Mouse (Mus musculus) liver (tissue): Measurements from ENCODE around the gene Rasgef1b.

Source experiments
- DNase-seq: peaks from one replicate; pipeline ENCODE4 v3.0.0-alpha.2; 2020; ENCODE audit warnings: mixed read lengths

Gene Rasgef1b

DNA sequence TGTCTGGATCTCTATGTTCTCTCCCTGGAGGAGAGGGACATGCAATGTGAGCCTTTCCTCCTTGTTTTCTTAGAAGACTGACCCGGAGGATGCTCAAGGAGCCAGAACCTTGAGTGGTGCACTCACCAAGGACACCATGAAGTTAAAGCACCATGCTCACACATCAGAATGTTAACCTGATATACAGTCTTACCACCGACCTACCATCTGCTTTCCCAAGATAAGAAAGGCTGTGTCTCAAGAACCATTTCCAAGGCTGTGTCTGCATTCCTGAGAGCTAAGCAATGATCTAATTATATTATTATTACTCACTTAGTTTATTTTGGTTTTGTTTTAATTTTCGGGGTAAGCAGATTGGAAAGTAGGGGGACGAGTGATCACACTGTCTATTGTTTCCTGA is 203.2 kb downstream of the Rasgef1b start:
- DNase-seq: no peak

DNA sequence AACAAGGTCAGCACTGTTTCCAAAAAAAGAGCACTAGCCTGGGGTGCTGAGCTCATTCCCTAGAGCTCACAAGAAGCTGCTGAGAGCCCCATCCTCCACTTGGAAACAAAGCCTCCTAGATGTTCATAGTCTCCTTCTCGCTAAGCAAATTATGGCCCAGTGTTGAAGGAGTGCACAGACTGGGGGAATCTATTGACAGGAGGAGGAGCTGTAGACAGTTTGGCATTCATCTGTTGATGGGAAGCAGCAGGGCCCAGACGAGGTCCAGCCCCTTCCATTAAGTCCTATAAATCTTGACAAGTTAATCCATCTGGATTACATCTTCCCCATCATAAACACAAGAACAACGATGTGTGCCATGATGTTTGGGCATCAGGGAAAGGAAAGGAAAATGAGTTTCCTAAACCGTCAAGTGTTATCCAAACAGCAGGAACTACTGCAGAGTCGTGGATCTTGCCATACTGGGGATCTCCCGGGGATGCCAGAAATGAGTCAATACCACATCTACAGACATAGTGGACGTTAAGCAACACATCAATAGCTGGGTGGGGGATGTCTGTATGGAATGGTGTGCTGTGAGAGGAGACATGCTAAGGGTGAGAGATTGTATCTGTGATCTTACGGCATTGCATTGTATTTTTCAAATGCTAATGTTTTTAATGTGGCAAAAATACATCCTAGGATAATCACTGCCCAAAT is 206.1 kb downstream of the Rasgef1b start:
- no peak for DNase-seq

DNA sequence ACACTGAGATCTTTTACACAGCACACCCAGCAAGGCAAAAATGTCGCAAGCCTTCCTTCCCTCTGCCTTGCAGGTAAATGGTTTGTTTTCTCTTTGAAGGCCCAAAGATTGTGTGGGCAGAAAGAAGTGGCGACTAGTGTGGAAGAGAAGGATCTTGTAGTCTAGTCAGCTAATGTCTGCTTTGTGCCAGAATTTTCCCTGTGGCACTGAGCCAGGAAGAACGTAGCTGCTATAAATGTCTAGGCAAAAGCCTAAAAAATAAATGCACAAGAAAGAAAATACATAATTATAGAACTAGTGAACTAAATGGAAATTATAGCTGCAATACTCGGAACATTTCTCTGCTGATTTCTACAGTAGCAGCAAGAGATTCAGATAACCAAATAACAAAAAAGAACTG is 207.5 kb downstream of the Rasgef1b start:
- no peak for DNase-seq

DNA sequence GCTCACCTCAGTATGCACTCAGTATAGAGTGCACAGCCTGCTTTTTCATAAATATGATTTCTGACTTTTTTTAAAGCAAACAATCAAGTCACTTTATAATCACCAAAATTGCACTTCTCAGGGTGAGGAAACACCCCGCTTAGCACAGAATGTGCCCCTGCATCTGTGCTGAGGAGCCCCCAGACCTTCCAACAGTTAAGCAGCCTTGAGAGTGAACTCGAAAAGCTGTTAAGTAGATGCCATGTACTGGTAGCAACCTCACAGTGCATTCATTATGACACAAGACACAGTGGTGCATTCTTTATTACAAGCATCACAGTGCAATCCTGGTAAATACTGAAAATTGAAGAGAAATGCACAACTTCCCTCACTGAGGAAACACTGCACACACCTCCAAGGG is 209.3 kb downstream of the Rasgef1b start:
- no peak for DNase-seq

DNA sequence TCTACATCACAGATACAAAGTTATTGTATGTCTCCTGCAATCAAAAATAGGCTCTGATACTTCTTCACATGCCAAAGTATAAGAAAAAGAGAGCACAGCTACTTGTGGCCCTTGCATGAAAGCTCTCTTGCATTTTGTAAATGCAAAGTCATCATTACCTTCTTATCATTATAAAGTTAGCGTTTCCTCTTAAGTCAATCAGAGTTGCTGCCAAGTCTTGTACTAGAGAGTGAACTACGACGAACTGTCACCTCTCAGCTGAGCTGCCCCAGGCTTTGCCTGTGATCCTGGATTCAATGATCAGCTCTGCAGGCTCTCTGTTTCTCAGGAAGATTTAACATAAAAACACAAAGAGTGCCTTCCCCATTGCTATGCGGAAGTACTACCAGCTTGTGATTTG is 209.8 kb downstream of the Rasgef1b start:
- no peak for DNase-seq

DNA sequence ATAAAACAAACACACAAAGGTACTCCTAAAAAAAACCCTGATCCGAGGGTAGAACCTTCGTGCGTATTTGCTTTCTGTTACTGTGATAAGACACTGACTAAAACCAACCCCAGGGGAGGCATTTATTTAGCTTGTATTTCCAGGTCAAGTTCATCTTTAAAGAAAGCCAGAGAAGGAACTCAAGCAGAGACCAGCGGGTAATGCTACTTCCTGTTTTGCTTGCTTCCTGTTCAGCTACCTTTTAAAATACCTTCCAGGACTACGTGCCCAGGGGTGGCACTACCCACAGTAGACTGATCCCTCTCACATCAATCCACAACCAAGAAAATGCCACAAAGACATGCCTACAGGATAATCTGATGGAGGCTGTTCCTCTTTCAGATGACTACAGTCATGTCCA is 212.7 kb downstream of the Rasgef1b start:
- no peak for DNase-seq

DNA sequence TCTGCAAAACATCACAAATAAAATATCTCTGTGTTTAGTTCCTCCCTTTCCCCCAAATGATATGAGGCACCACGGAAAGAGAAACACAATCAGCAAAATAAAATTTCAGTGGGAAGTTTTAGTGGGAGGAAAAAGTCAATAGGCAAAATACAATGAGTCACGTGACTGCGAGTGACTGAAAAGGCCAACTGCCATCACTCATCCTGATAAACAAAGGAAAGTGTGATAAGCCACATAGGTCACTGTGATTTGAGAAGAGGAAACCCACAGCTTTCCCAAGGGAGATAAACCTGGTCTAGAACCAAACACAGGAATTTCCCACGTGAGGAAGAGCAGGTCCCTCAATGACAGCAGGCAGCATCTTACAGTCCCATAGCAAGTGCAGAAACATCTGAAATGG is 213.1 kb downstream of the Rasgef1b start:
- DNase-seq: no peak

DNA sequence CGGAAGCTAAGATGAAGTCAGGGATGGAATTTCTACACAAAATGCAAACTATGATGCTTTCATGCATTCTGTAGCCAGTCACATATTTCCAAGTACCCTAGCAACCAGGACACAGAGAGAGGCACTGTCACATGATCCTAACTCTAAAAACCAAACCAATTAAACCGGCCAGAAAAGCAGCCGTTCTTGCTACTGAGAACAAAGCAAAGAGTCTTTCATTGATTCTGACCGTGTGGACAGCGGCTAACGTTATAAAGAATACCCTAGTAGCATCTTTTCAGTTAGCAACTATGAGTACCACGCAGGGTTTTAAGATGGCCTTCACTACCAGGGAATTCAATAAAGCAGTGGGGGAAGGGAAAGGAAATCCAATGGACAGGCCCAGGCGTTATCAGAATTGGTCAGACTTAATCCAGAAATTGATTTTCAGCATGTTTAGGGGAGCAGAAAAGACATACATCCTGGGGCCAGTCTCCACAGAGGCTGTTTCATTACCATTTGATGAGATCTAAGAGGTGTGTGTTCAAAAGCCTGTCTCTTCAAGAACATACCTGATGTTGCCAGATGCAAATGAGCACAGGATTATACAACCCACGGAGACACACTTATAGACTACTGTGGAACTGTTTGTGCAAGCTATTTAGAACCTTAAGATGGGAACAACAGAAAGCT is 215.5 kb downstream of the Rasgef1b start:
- no peak for DNase-seq

DNA sequence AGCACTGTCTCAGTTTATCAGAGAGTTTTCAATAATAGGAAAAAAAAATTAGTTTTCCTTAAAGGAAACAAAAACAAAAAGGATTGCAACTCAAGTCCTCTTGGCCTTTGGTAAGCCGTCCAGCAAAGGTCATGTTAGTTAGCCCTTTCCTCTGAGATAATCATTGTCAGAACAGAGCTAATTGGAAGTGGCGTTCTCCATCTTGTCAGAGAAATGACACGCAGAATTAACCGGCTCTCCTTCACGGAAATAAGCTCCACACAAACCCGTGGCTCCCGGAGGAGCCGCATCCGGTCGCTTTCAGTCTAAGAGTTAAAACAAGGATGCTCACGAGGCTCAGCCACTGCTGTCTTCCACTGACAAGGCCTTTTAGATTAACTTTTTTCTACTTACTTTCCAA is 217.8 kb downstream of the Rasgef1b start:
- DNase-seq: no peak

DNA sequence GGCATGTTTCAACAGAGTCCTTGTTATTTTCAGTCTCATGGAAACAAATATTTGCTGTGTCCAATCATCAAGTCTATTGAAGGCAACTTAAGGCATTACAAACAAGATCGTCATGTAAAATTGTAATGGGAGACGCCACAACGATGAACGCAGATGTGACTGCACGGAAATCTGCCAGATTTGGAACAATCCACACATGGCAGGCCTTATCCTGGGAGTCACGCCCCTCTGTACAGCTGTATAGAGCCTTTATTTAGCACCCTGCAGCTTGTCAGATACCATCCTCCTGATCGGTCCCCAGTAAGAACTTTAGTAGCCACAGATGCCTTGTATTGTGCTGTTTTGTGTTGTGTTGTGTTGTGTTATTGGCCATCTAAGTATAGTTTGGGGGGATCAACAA is 222.8 kb downstream of the Rasgef1b start:
- no peak for DNase-seq

DNA sequence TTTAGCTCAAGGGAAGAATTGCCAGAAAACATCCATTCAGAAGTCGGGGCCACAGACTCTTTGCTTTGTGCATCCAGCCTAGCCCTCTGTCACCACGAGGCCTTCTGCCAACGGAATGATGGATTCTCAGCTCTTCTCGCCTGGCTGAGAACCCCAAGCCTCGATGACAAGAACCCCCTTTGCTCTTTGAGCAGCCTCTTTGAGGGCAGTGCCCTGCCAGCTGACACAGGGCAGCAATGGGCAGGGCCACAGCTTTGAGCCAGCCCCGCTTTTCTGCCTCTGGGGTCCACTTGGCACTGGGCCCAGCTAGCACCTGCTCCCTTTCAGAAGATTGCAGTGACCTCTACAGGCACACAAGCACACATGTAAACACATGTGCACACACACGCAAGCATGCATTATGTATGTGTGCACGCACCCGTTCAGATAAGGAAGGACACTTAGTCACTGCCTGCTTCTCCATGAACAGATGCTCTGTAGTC is 224.5 kb downstream of the Rasgef1b start:
- DNase-seq: no peak

DNA sequence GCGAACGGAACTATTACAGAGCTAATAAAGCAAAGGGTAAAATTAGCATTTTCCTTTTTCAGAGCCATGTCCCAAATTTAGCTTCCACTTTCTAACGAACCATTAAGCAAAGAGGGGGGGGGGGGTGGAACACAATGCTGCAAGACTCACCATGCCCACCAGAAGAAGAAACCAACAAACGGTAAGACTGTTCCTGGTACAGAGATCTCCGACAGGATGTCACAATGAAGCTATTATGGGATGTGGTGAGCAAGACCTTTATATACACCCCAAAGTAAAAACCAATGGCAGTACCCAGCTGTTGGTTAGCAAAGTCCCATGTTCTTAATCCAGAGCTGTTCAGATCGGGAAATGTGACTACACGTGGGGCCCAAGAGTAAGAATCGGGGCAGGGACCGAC is 226.2 kb downstream of the Rasgef1b start:
- DNase-seq: no peak

DNA sequence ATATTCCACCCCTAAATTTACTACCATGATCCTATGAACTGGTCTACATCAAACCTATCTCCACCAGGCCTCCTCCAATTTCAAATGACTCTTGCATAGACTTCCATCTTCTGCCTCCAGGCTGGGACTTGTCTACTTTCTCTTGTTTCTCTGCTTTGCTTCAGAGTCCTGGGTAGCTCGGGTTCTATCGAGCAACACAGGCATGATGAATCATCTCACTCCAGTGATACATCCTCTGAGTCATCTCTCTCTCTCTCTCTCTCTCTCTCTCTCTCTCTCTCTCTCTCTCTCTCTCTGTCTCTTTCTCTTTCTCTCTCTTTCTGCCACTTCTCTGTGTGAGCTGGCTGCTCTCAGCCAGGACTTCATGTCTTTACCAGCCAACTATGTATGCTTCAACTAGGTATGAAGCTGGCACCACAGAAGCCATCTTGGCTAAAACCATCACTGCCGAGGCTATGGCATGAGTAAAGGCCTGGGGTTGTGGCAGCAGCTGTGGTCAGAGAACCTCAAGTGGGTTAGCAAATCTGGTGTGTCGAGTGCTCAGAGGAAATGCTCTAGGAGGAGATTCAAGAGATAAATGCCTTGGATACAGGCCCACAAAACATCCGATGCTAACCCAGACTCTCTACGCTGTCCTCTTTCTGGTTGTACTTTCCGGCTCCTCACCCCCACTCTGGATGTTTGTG is 229.3 kb downstream of the Rasgef1b start:
- DNase-seq: no peak

DNA sequence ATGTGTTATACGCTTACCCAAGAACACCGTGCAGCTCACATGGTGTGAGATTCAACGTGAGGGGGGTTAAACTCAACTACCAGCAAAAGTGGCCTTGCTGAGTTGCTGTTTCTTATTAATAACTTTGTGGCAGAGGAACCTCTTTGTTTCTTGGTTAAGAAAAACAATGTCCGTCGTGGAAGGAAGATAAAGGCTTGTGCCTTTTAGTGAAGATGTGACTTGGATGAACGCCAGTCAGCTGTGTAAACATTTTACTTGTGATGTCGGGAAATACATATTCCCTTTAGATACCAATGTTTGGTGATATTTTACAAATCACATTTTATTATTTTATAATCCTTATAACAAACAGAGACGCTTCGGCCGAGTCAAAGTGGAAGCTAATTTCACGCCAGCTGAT is 231.0 kb downstream of the Rasgef1b start:
- no peak for DNase-seq

DNA sequence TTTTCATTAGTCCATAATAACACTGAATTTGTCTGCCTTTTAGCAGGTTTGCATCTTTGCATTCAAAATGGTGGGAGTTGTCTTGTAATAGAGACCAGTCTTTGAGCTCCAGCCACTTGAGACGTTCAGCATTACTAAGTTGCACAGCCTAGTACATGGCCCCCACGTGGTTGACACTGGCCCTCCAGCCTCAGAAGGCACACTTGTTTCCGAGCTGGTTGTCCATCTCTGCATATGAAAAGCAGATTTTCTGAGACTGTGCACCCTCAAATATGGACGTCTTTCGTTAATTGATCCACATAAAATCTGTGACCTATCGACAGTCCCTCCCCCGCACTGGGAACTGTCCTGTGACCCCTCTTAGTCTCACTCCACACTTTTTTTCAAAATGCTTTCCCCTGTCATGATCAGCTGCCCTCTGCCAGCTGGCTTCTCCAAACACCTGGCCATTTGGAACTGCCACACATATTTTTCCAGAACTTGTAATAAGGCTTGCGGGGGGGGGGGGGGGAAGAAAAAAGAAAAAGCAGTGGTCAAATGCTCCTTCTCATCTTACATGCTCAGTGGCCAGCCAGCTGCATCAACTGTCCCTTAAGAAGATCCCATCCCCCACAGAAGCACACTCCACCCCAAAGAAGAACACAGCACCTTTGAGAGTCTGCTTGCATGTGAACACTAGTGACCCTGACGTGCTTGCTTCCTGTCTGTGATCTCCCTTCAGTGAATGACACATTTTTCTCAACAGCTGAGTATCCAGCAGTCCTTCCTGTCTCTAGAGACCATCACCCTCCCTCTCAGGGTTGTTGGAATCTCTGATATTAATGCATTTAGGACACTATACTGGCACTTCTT is 231.7 kb downstream of the Rasgef1b start:
- DNase-seq: no peak

DNA sequence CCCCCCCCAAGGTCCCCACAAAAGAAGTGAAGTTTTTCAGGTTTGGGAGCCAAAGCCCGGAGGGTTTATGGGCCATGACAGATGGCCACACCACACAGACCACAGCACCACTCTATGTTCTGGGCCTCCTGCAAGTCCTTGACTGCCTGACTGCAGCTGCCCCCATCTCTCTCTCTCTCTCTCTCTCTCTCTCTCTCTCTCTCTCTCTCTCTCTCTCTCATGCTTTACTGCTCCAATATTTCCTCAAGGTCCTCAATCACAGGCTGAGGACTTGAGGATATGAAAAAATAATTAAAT is 232.8 kb downstream of the Rasgef1b start:
- no peak for DNase-seq

DNA sequence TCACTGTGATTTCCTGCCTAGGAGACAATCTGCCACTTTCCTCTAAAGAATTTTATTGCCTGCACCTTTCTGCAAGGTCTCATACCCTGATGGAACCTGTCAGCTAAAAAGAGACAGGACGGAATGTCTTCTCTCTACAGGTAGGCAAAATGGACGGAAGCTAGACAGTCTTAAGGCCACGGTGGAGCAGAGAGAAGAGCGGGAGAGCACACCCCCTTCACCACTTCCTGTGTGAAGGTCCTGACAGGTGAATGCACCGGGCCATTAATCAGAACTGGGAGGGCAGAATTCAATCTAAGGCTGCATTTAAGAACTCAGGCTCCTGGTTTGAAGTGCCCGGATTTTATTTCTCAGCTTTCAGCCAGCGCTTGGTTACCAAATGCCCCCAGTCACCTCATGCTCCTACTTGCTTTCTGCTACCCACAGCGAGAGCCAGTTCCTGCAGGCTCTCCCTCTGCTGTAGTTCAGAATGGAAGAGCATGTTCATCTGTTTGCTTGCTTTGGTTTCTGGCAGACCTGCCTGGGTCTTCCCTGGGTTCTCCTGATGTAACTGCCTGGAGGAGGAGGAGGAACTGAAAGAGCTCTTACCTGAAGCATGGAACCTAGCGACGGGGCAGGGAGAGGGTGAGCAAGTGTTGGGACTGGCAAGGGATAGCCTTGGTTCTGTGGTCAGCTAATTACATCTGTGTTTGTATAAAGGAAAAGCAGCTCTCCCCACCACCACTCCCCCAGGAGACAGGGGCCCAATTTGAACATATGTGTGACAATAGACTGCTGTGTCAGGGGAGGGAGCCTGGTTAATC is 233.3 kb downstream of the Rasgef1b start:
- DNase-seq: no peak

DNA sequence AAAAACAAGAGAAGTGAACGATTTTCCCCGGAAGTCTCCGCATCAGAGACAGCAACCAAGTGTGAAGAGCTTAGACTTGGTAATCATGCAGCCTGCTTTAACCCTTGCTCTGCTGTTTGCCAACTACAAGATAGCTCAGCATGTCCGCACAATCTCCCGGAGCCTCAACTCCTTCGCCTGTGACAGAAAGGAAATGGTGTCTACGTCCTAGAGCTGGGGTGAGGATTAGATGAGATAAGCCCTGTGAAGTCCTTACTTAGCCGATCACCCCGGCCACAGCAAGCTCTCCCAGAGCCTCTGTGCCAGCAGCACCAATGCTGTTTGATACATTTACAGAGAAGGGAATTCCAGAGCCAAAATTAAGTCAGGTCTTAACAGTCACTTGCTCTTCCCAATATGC is 235.0 kb downstream of the Rasgef1b start:
- DNase-seq: no peak

DNA sequence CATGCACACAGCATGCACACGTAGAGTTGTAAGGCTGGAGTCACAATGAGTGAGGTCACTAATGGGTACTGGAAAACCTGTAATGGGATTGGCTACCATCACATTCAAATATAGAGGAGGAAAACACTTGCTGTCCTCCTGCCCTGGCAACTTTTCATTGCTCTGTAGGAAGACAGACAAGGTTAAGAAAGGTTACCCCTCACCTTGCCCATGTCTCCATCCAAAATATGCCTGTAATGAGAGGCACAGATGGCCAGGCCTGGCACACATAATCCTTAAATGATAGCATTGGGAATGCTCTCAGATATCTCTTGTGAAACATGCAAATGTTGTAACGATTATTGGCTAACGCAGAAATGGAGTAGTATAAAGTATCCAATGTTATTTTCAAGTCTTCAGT is 235.8 kb downstream of the Rasgef1b start:
- no peak for DNase-seq

DNA sequence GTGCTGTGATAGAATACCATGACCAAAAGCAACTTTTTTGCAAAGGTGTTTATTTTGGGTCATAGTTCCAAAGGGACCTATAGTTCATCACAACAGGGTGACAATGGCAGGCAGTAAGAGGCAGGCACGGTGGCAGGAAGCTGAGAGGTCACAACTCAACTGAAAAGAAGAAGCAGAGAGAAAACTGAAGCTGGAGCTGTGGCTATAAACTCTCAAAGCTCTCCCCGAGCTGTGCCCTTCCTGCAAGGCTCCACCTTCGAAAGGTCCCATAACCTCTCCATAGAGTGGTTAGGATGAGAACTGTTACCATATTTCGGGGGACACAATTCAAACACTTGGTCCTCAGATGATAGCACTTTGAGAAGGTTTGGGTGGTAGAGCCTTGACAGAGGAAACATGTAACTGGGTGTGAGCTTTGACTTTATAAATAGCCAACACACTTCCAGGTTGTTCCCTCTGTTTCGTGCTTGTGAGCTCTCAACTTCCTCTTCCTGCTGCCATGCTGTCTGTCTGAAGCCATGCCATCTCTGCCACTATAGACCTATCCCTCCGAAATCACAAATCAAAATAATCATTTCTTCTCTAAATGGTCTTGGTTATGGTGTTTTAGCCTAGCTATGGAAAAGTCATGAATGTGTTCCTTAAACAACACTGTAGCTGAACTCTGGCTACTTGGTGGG is 240.2 kb downstream of the Rasgef1b start:
- DNase-seq: no peak

DNA sequence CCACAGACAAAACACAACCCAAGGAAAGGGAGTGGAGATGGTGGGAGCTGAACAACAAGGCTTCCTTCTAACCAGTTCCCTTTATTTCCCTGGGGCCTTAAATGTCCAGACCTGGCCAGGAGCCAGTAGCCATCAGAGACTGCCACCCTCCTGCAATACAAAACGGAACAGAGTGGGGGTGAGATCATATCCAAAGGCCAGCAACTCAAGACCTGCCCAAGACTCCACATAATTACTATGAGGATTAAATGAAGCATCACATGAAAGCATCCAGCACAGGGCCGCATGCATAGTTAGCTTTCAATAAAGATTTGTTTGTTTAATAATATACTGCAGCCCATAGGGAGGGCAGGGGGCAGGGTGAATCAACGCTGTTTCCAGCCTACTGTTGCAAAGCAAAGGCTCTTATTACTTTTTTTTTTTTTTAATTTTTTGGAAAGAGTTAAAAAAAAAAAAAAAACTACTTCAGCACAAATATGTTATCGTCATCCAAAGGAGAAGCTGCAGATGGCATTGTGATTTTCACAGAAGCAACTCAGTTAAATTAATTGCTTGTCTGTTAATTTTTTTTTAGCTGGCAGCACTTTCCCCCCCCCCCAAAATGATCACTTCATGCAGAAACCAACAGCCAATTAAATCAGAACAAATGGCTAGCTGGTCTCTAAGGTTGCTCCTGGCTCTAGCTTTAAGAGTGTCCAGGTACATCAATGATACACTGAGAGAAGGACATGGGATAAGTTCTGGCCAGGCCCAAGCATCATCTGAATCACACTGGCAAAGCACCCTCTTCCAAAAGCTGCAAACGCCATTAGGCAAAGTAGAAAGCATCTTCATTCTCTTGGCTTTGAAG is 241.6 kb downstream of the Rasgef1b start:
- DNase-seq: no peak
